Mouse (Mus musculus) heart, embryonic 10.5 days (tissue): ENCODE measurements at regions not wholly inside any gene's neighbourhood (a gene's known extent, or its start where the extent isn't known, plus 50 kb on each side); places are given as distances from the start of the nearest gene placed in this dataset.

Source experiments
- DNase-seq: peaks from one replicate; pipeline ENCODE4 v3.0.0-alpha.2; 2017; ENCODE audit warnings: low spot score
- H3K27ac ChIP-seq: fragments of 300-500 bp; sonication (generic); 2 replicates; pipeline ENCODE4 v1.5.1; 2016; ENCODE audit warnings: mild to moderate bottlenecking
- H3K27me3 ChIP-seq: fragments of 300-500 bp; sonication (generic); 2 replicates; pipeline ENCODE4 v1.6.1; 2016; ENCODE audit warnings: mild to moderate bottlenecking; ENCODE audit not compliant: poor library complexity, insufficient read depth, severe bottlenecking
- H3K36me3 ChIP-seq: fragments of 300-500 bp; sonication (generic); 2 replicates; pipeline ENCODE4 v1.6.1; 2016; ENCODE audit warnings: mild to moderate bottlenecking, moderate library complexity
- H3K4me1 ChIP-seq: fragments of 300-500 bp; sonication (generic); 2 replicates; pipeline ENCODE4 v1.6.1; 2016; ENCODE audit warnings: mild to moderate bottlenecking
- H3K4me3 ChIP-seq: fragments of 300-500 bp; sonication (generic); 2 replicates; pipeline ENCODE4 v1.5.1; 2016; ENCODE audit warnings: mild to moderate bottlenecking, moderate library complexity
- H3K9me3 ChIP-seq: fragments of 300-500 bp; sonication (generic); 2 replicates; pipeline ENCODE4 v1.6.1; 2016; ENCODE audit warnings: mild to moderate bottlenecking, moderate library complexity
- WGBS: fragments of 180-500 bp; shearing (Covaris S2); methylation state at CpG from one replicate; pipeline ENCODE4 v1.1.7; 2016; 5-methylcytosine and 5-hydroxymethylcytosine counted together

GRCm38 (mm10) chr9:49912306-49912705, 113.6 kb upstream of the Ncam1 start:
- no peak for DNase-seq
- no peaks in the 10 kb centered on the region for H3K9me3 ChIP-seq
- no peak overlapping the region for H3K27ac ChIP-seq
- 67% methylated on average over 1 of the region's 1 CpGs for WGBS
- no peaks in the 10 kb centered on the region for H3K36me3 ChIP-seq
- 0 out of 2 replicates have a peak, but pooled peaks cover 4% of the 10 kb centered on the region for H3K4me1 ChIP-seq
- H3K4me3 ChIP-seq, result no peak overlapping the region
- H3K27me3 ChIP-seq, result no peaks in the 10 kb centered on the region

GRCm38 (mm10) chr9:49906306-49906705, 107.6 kb upstream of the Ncam1 start:
- Histone ChIP-seq H3K4me1 (peaks cover 6% of the 10 kb centered on the region), H3K4me3 (no peak overlapping the region), H3K9me3 (no peaks in the 10 kb centered on the region), H3K27me3 (no peaks in the 10 kb centered on the region), H3K27ac (0 out of 2 replicates have a peak overlapping the region, but pooled peaks have one; percentile 1), H3K36me3 (no peaks in the 10 kb centered on the region)
- DNase-seq, result no peak
- 46% methylated on average over 4 of the region's 4 CpGs for WGBS

GRCm38 (mm10) chr9:49905703-49906102, 107.0 kb upstream of the Ncam1 start:
- H3K4me1 ChIP-seq, result peaks cover 6% of the 10 kb centered on the region
- WGBS, result 76% methylated on average over 4 of the region's 4 CpGs
- no peak for DNase-seq
- no peak overlapping the region for H3K4me3 ChIP-seq
- no peaks in the 10 kb centered on the region for H3K36me3 ChIP-seq
- no peaks in the 10 kb centered on the region for H3K27me3 ChIP-seq
- H3K9me3 ChIP-seq, result no peaks in the 10 kb centered on the region
- no peak overlapping the region for H3K27ac ChIP-seq

GRCm38 (mm10) chr9:49898947-49899346, 100.2 kb upstream of the Ncam1 start:
- no peak for DNase-seq
- WGBS, result 81% methylated on average over 5 of the region's 5 CpGs
- Histone ChIP-seq H3K4me3 (no peak overlapping the region), H3K27ac (no peak overlapping the region), H3K36me3 (no peaks in the 10 kb centered on the region), H3K27me3 (no peaks in the 10 kb centered on the region), H3K9me3 (no peaks in the 10 kb centered on the region), H3K4me1 (no peaks in the 10 kb centered on the region)

GRCm38 (mm10) chr9:49884516-49885343, 86.0 kb upstream of the Ncam1 start:
- Histone ChIP-seq H3K27me3 (no peaks in the 10 kb centered on the region), H3K9me3 (no peaks in the 10 kb centered on the region), H3K4me1 (no peaks in the 10 kb centered on the region), H3K4me3 (no peak overlapping the region), H3K36me3 (no peaks in the 10 kb centered on the region), H3K27ac (no peak overlapping the region)
- no peak for DNase-seq
- 73% methylated on average over 12 of the region's 12 CpGs for WGBS

- DNase-seq, result no peak
- no peaks in the 10 kb centered on the region for H3K27me3 ChIP-seq
- H3K4me1 ChIP-seq, result no peaks in the 10 kb centered on the region
- 58% methylated on average over 3 of the region's 3 CpGs for WGBS
- no peaks in the 10 kb centered on the region for H3K36me3 ChIP-seq
- H3K9me3 ChIP-seq, result no peaks in the 10 kb centered on the region
- H3K4me3 ChIP-seq, result no peak overlapping the region
- no peak overlapping the region for H3K27ac ChIP-seq
Measured at GRCm38 (mm10) chr9:49879361-49880128, 80.8 kb upstream of the Ncam1 start.

- H3K9me3 ChIP-seq, result no peaks in the 10 kb centered on the region
- peaks cover 8% of the 10 kb centered on the region for H3K4me1 ChIP-seq
- no peaks in the 10 kb centered on the region for H3K27me3 ChIP-seq
- H3K36me3 ChIP-seq, result no peaks in the 10 kb centered on the region
- no peak for DNase-seq
- H3K4me3 ChIP-seq, result no peak overlapping the region
- WGBS, result 84% methylated on average over 2 of the region's 2 CpGs
- H3K27ac ChIP-seq, result no peak overlapping the region
Measured at GRCm38 (mm10) chr9:49874881-49875280, 76.2 kb upstream of the Ncam1 start.

GRCm38 (mm10) chr9:49873550-49873949, 74.8 kb upstream of the Ncam1 start:
- Histone ChIP-seq H3K9me3 (no peaks in the 10 kb centered on the region), H3K36me3 (no peaks in the 10 kb centered on the region), H3K27ac (peak overlapping the region; percentile 67), H3K4me3 (peak overlapping the region; percentile 44), H3K4me1 (peaks cover 8% of the 10 kb centered on the region), H3K27me3 (no peaks in the 10 kb centered on the region)
- DNase-seq, result peak; percentile 87
- 6% methylated on average over 3 of the region's 3 CpGs for whole genome bisulfite sequencing

- no peak for DNase-seq
- H3K27me3 ChIP-seq, result no peaks in the 10 kb centered on the region
- 87% methylated on average over 3 of the region's 3 CpGs for whole genome bisulfite sequencing
- H3K4me3 ChIP-seq, result no peak overlapping the region
- H3K9me3 ChIP-seq, result no peaks in the 10 kb centered on the region
- H3K4me1 ChIP-seq, result no peaks in the 10 kb centered on the region
- no peak overlapping the region for H3K27ac ChIP-seq
- H3K36me3 ChIP-seq, result no peaks in the 10 kb centered on the region
Measured at GRCm38 (mm10) chr9:49851522-49851921, 52.8 kb upstream of the Ncam1 start.

- H3K4me3 ChIP-seq, result no peak overlapping the region
- no peaks in the 10 kb centered on the region for H3K36me3 ChIP-seq
- H3K27ac ChIP-seq, result no peak overlapping the region
- no peak for DNase-seq
- no peaks in the 10 kb centered on the region for H3K27me3 ChIP-seq
- no peaks in the 10 kb centered on the region for H3K4me1 ChIP-seq
- H3K9me3 ChIP-seq, result no peaks in the 10 kb centered on the region
- WGBS, result 46% methylated on average over 2 of the region's 2 CpGs
Measured at GRCm38 (mm10) chr9:49849442-49849841, 50.7 kb upstream of the Ncam1 start.

GRCm38 (mm10) chr9:49848943-49849342, 50.2 kb upstream of the Ncam1 start:
- no peak overlapping the region for H3K4me3 ChIP-seq
- H3K27ac ChIP-seq, result no peak overlapping the region
- H3K9me3 ChIP-seq, result no peaks in the 10 kb centered on the region
- no peaks in the 10 kb centered on the region for H3K4me1 ChIP-seq
- DNase-seq, result no peak
- no peaks in the 10 kb centered on the region for H3K36me3 ChIP-seq
- no peaks in the 10 kb centered on the region for H3K27me3 ChIP-seq
- 21% methylated on average over 6 of the region's 6 CpGs for WGBS
